Mouse (Mus musculus) CH12.LX (cell line): ENCODE measurements around the gene Cables2. TPM values are rescaled to one million over a fixed set of nuclear protein-coding genes. Genes with fewer than 3 reads are reported as not detected.

ENCODE experiments used
- DNase-seq: peaks from one replicate; pipeline ENCODE4 v3.0.0-alpha.2; 2013; ENCODE audit errors: extremely low read depth
- H3K27ac ChIP-seq: 2 replicates; pipeline ENCODE4 v1.5.1; 2012; ENCODE audit warnings: low read depth, mild to moderate bottlenecking, control low read depth, moderate library complexity; ENCODE audit not compliant: insufficient read depth
- H3K27me3 ChIP-seq: replicated peaks from 2 replicates; pipeline ENCODE3; 2012; ENCODE audit warnings: inconsistent platforms
- H3K36me3 ChIP-seq, 2 experiments: replicated peaks in 1 of 2; 2 replicates each; pipeline versions ENCODE3 to v1.6.1; 2012; ENCODE audit warnings: inconsistent platforms in 1 of 2, low read length in 1 of 2, mild to moderate bottlenecking in 1 of 2, mixed read lengths in 1 of 2, moderate library complexity in 1 of 2; ENCODE audit not compliant: control insufficient read depth in 1 of 2, insufficient read depth in 1 of 2
- H3K4me1 ChIP-seq, 2 experiments: 2 replicates each; pipeline ENCODE4 v1.6.1; 2012; ENCODE audit warnings: inconsistent platforms in 1 of 2, moderate library complexity in 1 of 2; ENCODE audit not compliant: insufficient read depth in 2 of 2, control insufficient read depth in 1 of 2
- H3K4me2 ChIP-seq: 2 replicates; pipeline ENCODE4 v1.6.1; 2012; ENCODE audit warnings: low read depth, mild to moderate bottlenecking, control low read depth; ENCODE audit not compliant: poor library complexity, insufficient read depth, severe bottlenecking
- H3K4me3 ChIP-seq, 3 experiments: fragments of 150-350 bp in 1 of 3; sonication (generic) in 1 of 3; replicated peaks in 1 of 3; 2 replicates each; pipeline versions ENCODE3 to v1.5.1; 2011 to 2012; ENCODE audit warnings: low read depth in 2 of 3, low read length in 2 of 3, mild to moderate bottlenecking in 2 of 3, moderate library complexity in 2 of 3, control low read depth in 1 of 3, improper control_type of control experiment in 1 of 3, inconsistent platforms in 1 of 3, mixed read lengths in 1 of 3; ENCODE audit not compliant: poor library complexity in 1 of 3
- H3K79me2 ChIP-seq: replicated peaks from 2 replicates; pipeline ENCODE4 v1.6.1; 2012; ENCODE audit warnings: mild to moderate bottlenecking, moderate library complexity; ENCODE audit not compliant: control insufficient read depth, poor library complexity, insufficient read depth, severe bottlenecking; ENCODE audit errors: extremely low read depth
- H3K9ac ChIP-seq: 2 replicates; pipeline ENCODE4 v1.6.1; 2012; ENCODE audit warnings: low read depth, mild to moderate bottlenecking, control low read depth, moderate library complexity; ENCODE audit not compliant: insufficient read depth
- H3K9me3 ChIP-seq: replicated peaks from 2 replicates; pipeline ENCODE3; 2012; ENCODE audit warnings: low read length, inconsistent platforms, mixed read lengths
- BHLHE40 ChIP-seq: IDR thresholded peaks from 2 replicates; pipeline ENCODE4 v1.6.1; 2011; ENCODE audit warnings: mild to moderate bottlenecking, low read depth, low read length, improper control_type of control experiment
- CTCF ChIP-seq, 2 experiments: IDR thresholded peaks in 1 of 2; conservative IDR thresholded peaks in 1 of 2; 2 replicates each; pipeline ENCODE4 v1.5.1; 2011 to 2012; ENCODE audit warnings: low read depth in 2 of 2, low read length in 2 of 2, improper control_type of control experiment in 1 of 2, inconsistent platforms in 1 of 2, mild to moderate bottlenecking in 1 of 2, moderate library complexity in 1 of 2
- EP300 ChIP-seq: IDR thresholded peaks from 2 replicates; pipeline ENCODE4 v1.6.1; 2011; ENCODE audit warnings: low read length, improper control_type of control experiment
- KAT2A ChIP-seq: IDR thresholded peaks from 2 replicates; pipeline ENCODE4 v1.6.1; 2012; ENCODE audit warnings: low read length, improper control_type of control experiment, inconsistent platforms; ENCODE audit not compliant: insufficient replicate concordance
- MAFK ChIP-seq: IDR thresholded peaks from 2 replicates; pipeline ENCODE4 v1.6.1; 2011; ENCODE audit warnings: low read length, improper control_type of control experiment; ENCODE audit not compliant: insufficient replicate concordance
- MEF2A ChIP-seq: IDR thresholded peaks from 2 replicates; pipeline ENCODE4 v1.6.1; 2014; ENCODE audit warnings: low read depth, mild to moderate bottlenecking, inconsistent platforms, low read length, improper control_type of control experiment, borderline replicate concordance
- MXI1 ChIP-seq: IDR thresholded peaks from 2 replicates; pipeline ENCODE4 v1.6.1; 2011; ENCODE audit warnings: mild to moderate bottlenecking, low read depth, low read length, improper control_type of control experiment
- NELFE ChIP-seq: IDR thresholded peaks from 2 replicates; pipeline ENCODE4 v1.6.1; 2011; ENCODE audit warnings: low read depth, low read length, improper control_type of control experiment
- NRF1 ChIP-seq: IDR thresholded peaks from 2 replicates; pipeline ENCODE4 v1.6.1; 2014; ENCODE audit warnings: low read depth, mild to moderate bottlenecking, inconsistent platforms, low read length, improper control_type of control experiment, moderate library complexity
- PAX5 ChIP-seq: IDR thresholded peaks from 2 replicates; pipeline ENCODE4 v1.6.1; 2012; ENCODE audit warnings: low read length, inconsistent platforms, mixed read lengths
- POLR2AphosphoS2 ChIP-seq: IDR thresholded peaks from 2 replicates; pipeline ENCODE4 v1.6.1; 2011; ENCODE audit warnings: low read depth, low read length, improper control_type of control experiment
- RAD21 ChIP-seq: IDR thresholded peaks from 2 replicates; pipeline ENCODE4 v1.6.1; 2011; ENCODE audit warnings: low read depth, mild to moderate bottlenecking, low read length, improper control_type of control experiment, moderate library complexity
- SMC3 ChIP-seq: IDR thresholded peaks from 2 replicates; pipeline ENCODE4 v1.6.1; 2011; ENCODE audit warnings: low read depth, low read length, improper control_type of control experiment
- TCF12 ChIP-seq: IDR thresholded peaks from 2 replicates; pipeline ENCODE4 v1.6.1; 2014; ENCODE audit warnings: low read depth, mild to moderate bottlenecking, inconsistent platforms, low read length, improper control_type of control experiment
- UBTF ChIP-seq: IDR thresholded peaks from 2 replicates; pipeline ENCODE4 v1.6.1; 2012; ENCODE audit warnings: low read depth, mild to moderate bottlenecking, inconsistent platforms, low read length, improper control_type of control experiment, moderate library complexity
- ZC3H11A ChIP-seq: IDR thresholded peaks from 2 replicates; pipeline ENCODE4 v1.6.1; 2012; ENCODE audit warnings: low read depth, mild to moderate bottlenecking, inconsistent platforms, low read length, improper control_type of control experiment
- ZMIZ1 ChIP-seq: IDR thresholded peaks from 2 replicates; pipeline ENCODE4 v1.6.1; 2012; ENCODE audit warnings: low read depth, mild to moderate bottlenecking, inconsistent platforms, low read length, improper control_type of control experiment
- dilution Hi-C: fragments of 300-500 bp; cut with MboI; formaldehyde crosslinking; loops from 2 replicates; pipeline ENCODE4 v1.14.3; 2020; ENCODE audit warnings: low sequenced_read_pairs; ENCODE audit not compliant: extremely low pct_unique_long_range_greater_than_20kb, extremely low pct_ligation_motif_present
- in situ Hi-C: fragments of 300-500 bp; cut with MboI; formaldehyde crosslinking; loops from 3 replicates; pipeline ENCODE4 v1.14.3; 2019; ENCODE audit warnings: low sequenced_read_pairs, low pct_ligation_motif_present, low pct_unique_long_range_greater_than_20kb, mixed read lengths
- polyA plus RNA-seq: library from polyadenylated mRNA; unstranded; fragments of >175 nt; gene quantifications from 2 replicates; pipeline ENCODE4 v1.2.1, GENCODE M21; 2012; ENCODE audit warnings: low read depth; ENCODE audit not compliant: insufficient read length
- total RNA-seq, 2 experiments: library from RNA; depleted of rRNA; stranded (reverse); fragments of 300-350 nt in 1 of 2; fragments of >200 nt in 1 of 2; gene quantifications; 2 replicates each; pipeline ENCODE4 v1.2.3; 2012 to 2014

Gene Cables2
- total and polyA plus RNA-seq, 3 experiments: 13.0 to 29.9 (median 17.2) TPM

DNA sequence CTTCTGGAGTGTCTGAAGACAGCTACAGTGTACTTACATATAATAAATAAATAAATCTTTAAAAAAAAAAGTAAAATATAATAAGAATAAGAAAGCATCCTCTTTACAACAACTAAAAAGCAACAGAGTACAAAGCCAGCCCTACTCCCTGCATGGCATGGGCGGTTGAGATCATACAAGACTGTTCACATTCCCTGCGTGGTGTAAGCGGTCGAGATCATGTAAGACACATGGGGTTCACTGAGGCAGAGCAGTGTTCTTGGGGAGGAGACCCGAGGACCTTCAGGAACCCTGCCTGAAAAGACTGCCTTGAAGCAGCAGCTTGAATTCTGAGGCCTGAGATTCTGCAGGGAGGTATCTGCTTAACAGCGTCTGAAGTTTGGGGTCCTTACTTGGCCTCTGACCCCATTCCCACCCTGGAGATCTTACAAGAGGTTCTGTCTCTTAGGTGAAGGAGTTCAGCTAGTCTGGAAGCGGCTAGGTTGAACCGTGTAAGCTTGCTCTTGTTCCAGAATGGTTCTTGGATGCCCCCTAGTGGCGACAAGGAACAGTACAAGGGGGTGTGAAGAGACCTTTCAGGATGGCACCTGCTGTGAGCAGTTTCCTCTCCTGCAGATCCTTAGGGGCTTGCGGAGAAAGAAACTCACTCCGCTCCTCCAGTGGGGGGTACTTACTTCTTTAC is 22.2 kb downstream of the Cables2 start:
- no peak overlapping the region for H3K4me3 ChIP-seq
- no peak for TF ChIP-seq NELFE
- TF ChIP-seq SMC3: peak; percentile 89
- TF ChIP-seq CTCF (conservative IDR thresholded peaks at IDR 0.05 in 1 of 2, IDR thresholded peaks at IDR 0.05 in 1 of 2; ENCODE audit: low read depth in 2 of 2, low read length in 2 of 2): peak; percentile 96
- TF ChIP-seq RAD21: peak; percentile 97
- TF ChIP-seq POLR2AphosphoS2: no peak
- no peak for TF ChIP-seq KAT2A
- peak; percentile 35; the same call in 1 of the 2 replicates for TF ChIP-seq ZC3H11A
- TF ChIP-seq EP300: no peak
- dilution Hi-C loops: no loop called here

DNA sequence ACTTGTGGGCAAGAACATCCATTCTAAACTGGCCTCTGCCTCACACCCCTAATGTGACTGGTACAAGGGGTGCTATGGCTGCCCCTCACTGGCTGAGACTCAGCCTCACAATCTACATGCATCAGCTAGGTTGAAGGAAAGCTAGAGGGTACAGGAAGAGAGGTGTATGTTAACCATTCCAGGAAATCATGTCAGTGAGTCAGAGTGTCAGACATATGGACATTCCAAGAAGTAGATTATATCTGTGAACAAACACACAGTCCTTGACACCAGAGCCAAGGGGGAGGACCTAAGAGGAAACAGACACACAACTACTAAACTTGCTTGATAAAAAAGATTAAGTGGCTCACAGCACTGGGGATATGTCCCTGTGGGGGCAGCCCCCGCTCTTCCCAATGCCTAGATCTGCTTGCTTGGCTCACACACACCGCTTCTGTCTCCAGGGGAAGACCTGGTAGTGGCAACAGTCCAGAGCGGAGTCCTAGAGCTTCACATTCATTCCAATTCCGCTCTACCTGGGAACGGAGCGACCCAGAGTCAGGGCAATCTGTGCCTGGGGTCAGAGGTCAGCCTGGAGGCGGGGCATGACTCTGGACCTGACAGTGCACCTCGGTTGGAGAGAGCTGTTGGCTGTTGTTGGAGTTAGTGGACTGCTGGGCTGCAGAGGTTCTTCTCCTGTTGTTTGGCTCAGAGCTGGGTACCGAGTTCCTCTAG is 24.2 kb downstream of the Cables2 start:
- no peak overlapping the region for H3K4me2 ChIP-seq
- no peaks in the 10 kb centered on the region for H3K36me3 ChIP-seq
- no peaks in the 10 kb centered on the region for H3K9me3 ChIP-seq
- H3K27me3 ChIP-seq: no peaks in the 10 kb centered on the region
- no peak overlapping the region for H3K9ac ChIP-seq
- dilution Hi-C loops: no loop called here
- H3K4me1 ChIP-seq: peaks cover 0 to 3% of the 10 kb centered on the region in 2 experiments; a peak in 2 of 4 replicates
- H3K79me2 ChIP-seq: no peaks in the 10 kb centered on the region
- TF ChIP-seq NRF1 (no peak), TCF12 (no peak), UBTF (no peak), MAFK (no peak), BHLHE40 (no peak), MXI1 (no peak), KAT2A (no peak), CTCF (conservative IDR thresholded peaks at IDR 0.05 in 1 of 2, IDR thresholded peaks at IDR 0.05 in 1 of 2; ENCODE audit: low read depth in 2 of 2, low read length in 2 of 2) (no peak), PAX5 (no peak), ZMIZ1 (no peak), MEF2A (no peak)
- H3K27ac ChIP-seq: no peak overlapping the region
- in situ Hi-C loops: no loop called here
- no peak overlapping the region for H3K4me3 ChIP-seq
- no peak for DNase-seq

More for the DNA sequence above, 22.2 kb downstream of the Cables2 start:
- Histone ChIP-seq H3K27me3 (no peaks in the 10 kb centered on the region), H3K9ac (no peak overlapping the region), H3K36me3 (peaks cover 0 to 7% of the 10 kb centered on the region in 2 experiments), H3K9me3 (no peaks in the 10 kb centered on the region), H3K4me1 (peaks cover 0 to 9% of the 10 kb centered on the region in 2 experiments; a peak in 2 of 4 replicates), H3K79me2 (no peaks in the 10 kb centered on the region), H3K27ac (no peak overlapping the region), H3K4me2 (no peak overlapping the region)
- DNase-seq: peak; percentile 88
- in situ Hi-C loops: loop anchor here (5.0 to 10.0 kb wide), 2 partner anchors 69 to 336 kb away; no protein-coding TSS in a partner anchor
